Mouse (Mus musculus) cerebellum, adult 2 months (tissue): ENCODE results near the gene Rcc1. TPM values are rescaled to one million over a fixed set of nuclear protein-coding genes. Genes with fewer than 3 reads are reported as not detected.

Source experiments
- DNase-seq, 2 experiments: peaks; one replicate each; pipeline ENCODE4 v3.0.0; 2021
- H3K27ac ChIP-seq: fragments of 200-500 bp; 2 replicates; pipeline ENCODE4 v1.5.1; 2012; ENCODE audit warnings: low read length, control low read depth, inconsistent platforms; ENCODE audit not compliant: insufficient read depth
- H3K27me3 ChIP-seq: fragments of 200-500 bp; 2 replicates; pipeline ENCODE4 v1.6.1; 2012; ENCODE audit warnings: inconsistent platforms, mild to moderate bottlenecking, low read length, moderate library complexity; ENCODE audit not compliant: control insufficient read depth, insufficient read depth
- H3K4me1 ChIP-seq: fragments of 200-500 bp; 2 replicates; pipeline ENCODE4 v1.6.1; 2011; ENCODE audit warnings: low read length; ENCODE audit not compliant: control insufficient read depth, insufficient read depth
- H3K4me3 ChIP-seq: fragments of 200-500 bp; replicated peaks from 2 replicates; pipeline ENCODE3; 2011; ENCODE audit warnings: mild to moderate bottlenecking, low read depth, low read length, control low read depth; ENCODE audit not compliant: insufficient read depth
- CTCF ChIP-seq: fragments of 200-500 bp; IDR thresholded peaks from 2 replicates; pipeline ENCODE4 v1.5.1; 2011; ENCODE audit warnings: low read depth, mild to moderate bottlenecking, control low read depth, low read length, moderate library complexity, borderline replicate concordance; ENCODE audit not compliant: insufficient read depth
- POLR2A ChIP-seq: fragments of 200-500 bp; IDR thresholded peaks from 2 replicates; pipeline ENCODE4 v1.6.1; 2011; ENCODE audit warnings: low read length, control low read depth, borderline replicate concordance; ENCODE audit not compliant: insufficient read depth
- WGBS: fragments of 180-500 bp; shearing (Covaris S2); methylation state at CpG from one replicate; pipeline ENCODE4 v1.1.7; 2018; 5-methylcytosine and 5-hydroxymethylcytosine counted together
- polyA plus RNA-seq: library from polyadenylated mRNA; depleted of rRNA; stranded (reverse); fragments of >200 nt; gene quantifications from 2 replicates; pipeline ENCODE4 v1.2.3, GENCODE M21; 2012

Gene Rcc1
- polyA plus RNA-seq, 1 experiment, result 8.4 TPM

- Histone ChIP-seq H3K4me3 (peak overlapping the region; percentile 68), H3K27me3 (no peaks in the 10 kb centered on the region), H3K27ac (no peak overlapping the region; the same call in 1 of the 2 replicates), H3K4me1 (no peaks in the 10 kb centered on the region)
- under 1% methylated on average over 14 of the region's 14 CpGs for WGBS
- DNase-seq, result peak; percentile 24 to 37
- TF ChIP-seq CTCF (no peak), POLR2A (no peak)
Measured at GRCm38 (mm10) chr4:132352739-132353138, 666 bp downstream of the Rcc1 start.

GRCm38 (mm10) chr4:132351401-132351800 is 2.0 kb downstream of the Rcc1 start:
- Histone ChIP-seq H3K27ac (no peak overlapping the region), H3K27me3 (no peaks in the 10 kb centered on the region), H3K4me3 (no peak overlapping the region), H3K4me1 (no peaks in the 10 kb centered on the region)
- no peak for DNase-seq
- 49% methylated on average over 1 of the region's 1 CpGs for WGBS
- TF ChIP-seq POLR2A, result no peak
- no peak for TF ChIP-seq CTCF

- TF ChIP-seq POLR2A, result no peak
- TF ChIP-seq CTCF, result no peak
- Histone ChIP-seq H3K4me1 (no peaks in the 10 kb centered on the region), H3K27ac (no peak overlapping the region), H3K27me3 (no peaks in the 10 kb centered on the region), H3K4me3 (no peak overlapping the region)
- WGBS, result 87% methylated on average over 3 of the region's 3 CpGs
- no peak for DNase-seq
Measured at GRCm38 (mm10) chr4:132350854-132351253, 2.6 kb downstream of the Rcc1 start.

GRCm38 (mm10) chr4:132350123-132350740 is 3.2 kb downstream of the Rcc1 start:
- no peak overlapping the region for H3K27ac ChIP-seq
- DNase-seq, result no peak
- no peak overlapping the region for H3K4me3 ChIP-seq
- no peaks in the 10 kb centered on the region for H3K4me1 ChIP-seq
- WGBS, result 52% methylated on average over 2 of the region's 2 CpGs
- H3K27me3 ChIP-seq, result no peaks in the 10 kb centered on the region
- TF ChIP-seq POLR2A (no peak), CTCF (no peak)

- TF ChIP-seq CTCF (no peak), POLR2A (no peak)
- WGBS, result 61% methylated on average over 3 of the region's 3 CpGs
- Histone ChIP-seq H3K4me3 (no peak overlapping the region), H3K27me3 (no peaks in the 10 kb centered on the region), H3K4me1 (no peaks in the 10 kb centered on the region; the same call in 1 of the 2 replicates), H3K27ac (no peak overlapping the region)
- DNase-seq, result no peak
Measured at GRCm38 (mm10) chr4:132349495-132350122, 3.8 kb downstream of the Rcc1 start.

- H3K4me1 ChIP-seq, result no peaks in the 10 kb centered on the region; the same call in 1 of the 2 replicates
- H3K4me3 ChIP-seq, result no peak overlapping the region
- 68% methylated on average over 3 of the region's 3 CpGs for WGBS
- no peaks in the 10 kb centered on the region for H3K27me3 ChIP-seq
- no peak for TF ChIP-seq POLR2A
- no peak for DNase-seq
- no peak overlapping the region for H3K27ac ChIP-seq
Measured at GRCm38 (mm10) chr4:132346661-132347060, 6.7 kb downstream of the Rcc1 start.

DNA sequence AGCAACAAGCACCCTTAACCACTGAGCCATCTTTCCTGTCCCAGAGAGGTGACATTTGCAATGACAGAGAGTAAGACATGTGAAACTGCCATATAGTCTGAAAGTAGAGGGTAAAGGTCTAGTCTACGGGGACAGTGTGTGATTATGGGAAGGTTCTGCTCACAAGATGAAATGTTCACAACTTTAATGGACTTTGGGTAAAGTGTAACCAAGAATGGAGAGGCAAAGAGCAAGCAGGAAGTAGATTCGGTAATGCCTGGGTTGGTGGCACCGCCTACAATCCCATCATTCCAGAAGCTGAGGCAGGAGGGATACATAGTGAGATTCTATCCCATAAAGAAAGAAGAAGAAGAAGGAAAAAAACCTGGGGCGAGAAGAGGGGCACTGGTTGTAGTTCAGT is 7.1 kb downstream of the Rcc1 start:
- 83% methylated on average over 4 of the region's 4 CpGs for WGBS
- no peaks in the 10 kb centered on the region; the same call in 1 of the 2 replicates for H3K4me1 ChIP-seq
- no peak overlapping the region for H3K27ac ChIP-seq
- no peaks in the 10 kb centered on the region for H3K27me3 ChIP-seq
- no peak overlapping the region for H3K4me3 ChIP-seq
- DNase-seq, result no peak
- no peak for TF ChIP-seq CTCF
- no peak for TF ChIP-seq POLR2A

GRCm38 (mm10) chr4:132345843-132346212 is 7.6 kb downstream of the Rcc1 start:
- no peak for DNase-seq
- no peaks in the 10 kb centered on the region; the same call in 1 of the 2 replicates for H3K4me1 ChIP-seq
- 41% methylated on average over 5 of the region's 5 CpGs for WGBS
- H3K4me3 ChIP-seq, result no peak overlapping the region
- no peak overlapping the region for H3K27ac ChIP-seq
- no peak for TF ChIP-seq CTCF
- no peak for TF ChIP-seq POLR2A
- H3K27me3 ChIP-seq, result no peaks in the 10 kb centered on the region
